Mouse (Mus musculus): ENCODE results near the gene Nedd9.
A peak's percentile ranks its signal among the peaks of the same experiment; 100 is the strongest.

Gene Nedd9

DNA sequence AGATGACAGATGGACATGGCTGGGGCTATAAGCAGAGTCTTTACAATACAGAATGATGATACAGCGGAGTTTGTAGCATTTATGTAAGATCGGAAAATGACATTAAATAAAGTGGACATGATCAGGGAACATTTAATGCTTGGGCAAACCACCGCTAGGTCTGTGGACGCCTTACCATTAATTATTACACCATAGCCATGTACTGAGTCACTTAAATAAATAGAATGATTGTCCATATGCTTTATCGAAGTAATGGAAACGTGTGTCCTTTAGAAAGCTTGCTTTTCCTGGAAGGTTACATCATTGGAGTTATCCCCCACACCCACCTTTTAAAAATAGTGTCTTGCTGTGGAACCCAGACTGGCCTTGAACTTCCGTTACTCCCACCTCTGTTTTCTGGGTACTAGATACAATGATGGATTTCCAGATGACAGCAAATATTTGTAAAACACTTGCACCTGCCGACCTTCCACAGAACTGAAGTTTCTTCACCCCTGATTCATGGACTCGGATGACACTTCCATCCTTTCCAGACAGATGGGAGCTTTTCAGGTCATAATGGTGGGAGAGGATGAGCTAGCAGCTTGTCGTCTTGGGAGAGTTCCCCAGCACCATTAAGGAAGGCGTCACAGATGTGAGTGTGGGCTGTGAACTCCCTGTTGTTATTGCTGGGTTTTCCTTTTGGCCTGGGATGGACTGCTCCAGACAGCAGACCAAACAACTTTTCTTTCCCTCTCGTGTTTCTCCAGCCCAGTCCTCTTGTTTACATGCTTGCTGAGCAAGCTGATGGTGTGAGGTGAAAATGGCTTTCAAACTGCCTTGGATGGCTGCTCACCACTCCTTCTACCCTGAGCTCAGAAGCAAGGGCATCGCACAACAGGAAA, 76.7 kb downstream of the Nedd9 start:
- DNase-seq (ENCODE audit: low spot score in 2 of 2), result no peak

DNA sequence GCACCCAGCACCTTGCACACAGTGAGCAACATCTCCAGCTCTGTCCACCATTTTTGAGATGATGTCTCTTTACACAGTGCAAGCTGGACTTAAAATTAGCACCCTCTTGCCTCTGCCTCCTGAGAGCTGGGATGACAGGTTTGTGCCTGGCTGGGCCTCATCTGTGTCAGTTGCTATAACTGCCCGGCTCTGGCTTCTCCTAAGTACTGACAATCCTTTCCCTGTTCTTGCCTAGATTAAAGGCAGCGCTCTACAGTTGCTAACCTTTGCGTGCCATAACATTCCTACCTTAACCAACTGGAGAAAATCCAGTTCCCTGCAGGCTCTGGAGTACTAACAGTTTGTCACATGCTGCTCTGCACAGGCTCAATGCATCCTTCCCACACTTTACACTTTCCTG, 77.9 kb downstream of the Nedd9 start:
- no peak for DNase-seq (ENCODE audit: low spot score in 2 of 2)

DNA sequence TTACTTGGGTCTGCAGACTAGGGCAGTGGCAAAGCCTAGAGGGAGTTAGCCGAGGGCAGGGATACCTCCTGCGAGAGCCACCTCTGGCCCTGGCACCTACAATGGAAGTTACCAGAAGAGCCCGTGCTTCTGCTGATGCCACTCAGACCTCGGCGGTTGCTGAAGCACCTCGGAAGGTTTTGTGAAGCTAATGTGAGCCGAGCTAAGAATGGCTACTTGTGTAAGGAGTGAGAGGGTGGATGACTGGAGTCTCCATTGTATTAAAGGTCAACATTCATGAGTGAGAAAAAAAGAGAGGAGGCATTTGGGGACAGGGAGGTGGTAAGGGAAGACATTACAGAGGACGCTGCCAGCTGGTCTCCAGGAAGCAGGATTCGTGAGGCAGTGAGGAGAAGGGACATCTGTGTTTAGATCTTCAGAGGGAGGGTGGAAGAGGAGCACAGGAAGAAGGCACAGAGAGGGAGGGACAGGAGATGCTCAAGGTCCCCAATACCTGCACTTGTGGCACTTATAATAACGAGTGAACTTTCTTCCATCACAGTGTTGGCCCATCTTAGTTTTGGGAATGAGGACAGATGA, 78.7 kb downstream of the Nedd9 start:
- DNase-seq (ENCODE audit: low spot score in 2 of 2), result no peak

DNA sequence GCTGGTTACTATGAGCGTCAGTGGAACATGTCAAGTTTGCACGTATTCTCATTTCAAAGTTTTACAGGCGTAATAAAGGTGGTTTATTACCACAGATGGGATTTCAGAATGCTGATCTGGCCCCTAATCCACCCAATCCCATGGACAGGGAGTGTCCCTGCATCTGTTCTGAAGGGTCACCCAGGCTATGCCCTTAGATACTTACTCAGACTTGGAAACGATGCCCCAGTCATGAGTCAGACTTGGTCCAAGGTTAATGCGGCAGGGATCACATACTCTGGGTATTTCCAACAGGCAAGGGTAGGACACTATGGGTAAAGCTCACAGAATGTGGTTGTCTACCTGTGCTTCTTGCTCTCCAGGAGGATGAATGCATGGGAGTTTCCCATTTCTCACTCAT, 82.2 kb downstream of the Nedd9 start:
- DNase-seq (ENCODE audit: low spot score in 2 of 2), result no peak

DNA sequence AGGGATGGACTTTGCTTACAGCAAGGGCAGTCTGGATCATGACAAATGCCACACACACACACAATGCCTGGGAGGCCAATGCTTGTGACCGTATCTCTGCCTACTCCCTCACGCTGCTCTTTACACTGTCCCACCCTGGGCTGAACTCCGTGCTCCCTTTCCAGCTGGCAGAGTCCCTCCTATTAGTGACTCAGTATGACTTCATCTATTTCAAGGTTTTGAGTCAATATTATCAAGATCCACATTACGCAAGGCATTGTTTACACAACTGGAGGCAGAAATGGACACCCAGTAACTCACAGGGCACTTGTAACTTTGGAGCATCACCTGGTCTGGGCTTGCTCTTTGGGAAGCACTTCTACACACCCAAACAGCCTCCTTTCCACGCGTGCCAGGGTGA, 83.3 kb downstream of the Nedd9 start:
- DNase-seq (ENCODE audit: low spot score in 2 of 2), result no peak

DNA sequence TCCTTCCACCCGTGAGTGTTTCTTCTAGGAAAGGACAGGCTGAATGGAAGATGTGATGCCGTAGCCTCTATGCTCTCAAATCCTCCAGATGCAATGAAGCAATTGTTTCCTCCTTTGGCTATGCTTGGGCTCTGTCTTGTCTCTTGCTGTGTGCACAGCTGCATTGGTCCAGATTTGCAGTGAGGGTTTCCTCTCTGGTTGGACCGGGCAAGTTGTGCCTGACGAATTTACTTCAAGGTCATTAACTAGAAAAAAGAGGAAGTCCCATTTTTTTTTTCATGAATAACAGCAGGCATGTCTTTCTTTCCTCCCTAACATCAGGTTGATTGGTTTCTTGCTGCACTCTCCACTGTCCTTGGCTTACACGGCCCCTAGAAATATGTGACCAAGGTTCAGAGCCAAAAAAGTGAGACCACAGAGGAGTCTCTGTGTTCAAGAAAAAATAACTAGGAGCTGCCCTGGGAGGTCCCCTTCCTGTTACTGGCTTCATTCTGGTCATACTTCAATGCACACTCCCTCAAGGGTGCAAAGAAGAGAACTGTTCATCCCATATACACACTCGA, 84.6 kb downstream of the Nedd9 start:
- peak in 1 of 2 experiments; percentile 8 for DNase-seq (ENCODE audit: low spot score in 2 of 2)

DNA sequence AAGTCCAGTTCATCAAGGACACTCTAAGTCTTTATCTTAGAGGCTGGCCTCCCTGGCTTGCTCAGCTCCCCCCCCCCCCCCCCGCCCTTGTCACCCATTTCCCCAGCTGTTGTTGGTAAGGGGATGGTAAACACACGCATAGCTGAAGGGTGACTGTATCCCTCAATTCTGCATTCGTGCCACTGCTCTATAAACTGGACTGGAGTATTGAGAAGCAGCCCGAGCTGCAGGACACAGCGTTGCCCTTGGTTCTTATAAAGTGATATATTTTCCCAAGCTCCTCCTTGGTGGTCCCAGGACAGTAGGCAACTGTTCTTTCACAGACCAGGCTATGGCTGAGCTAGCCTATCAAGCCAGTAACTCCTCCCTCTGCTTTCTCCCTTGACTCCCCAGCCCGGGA, 85.4 kb downstream of the Nedd9 start:
- no peak for DNase-seq (ENCODE audit: low spot score in 2 of 2)

DNA sequence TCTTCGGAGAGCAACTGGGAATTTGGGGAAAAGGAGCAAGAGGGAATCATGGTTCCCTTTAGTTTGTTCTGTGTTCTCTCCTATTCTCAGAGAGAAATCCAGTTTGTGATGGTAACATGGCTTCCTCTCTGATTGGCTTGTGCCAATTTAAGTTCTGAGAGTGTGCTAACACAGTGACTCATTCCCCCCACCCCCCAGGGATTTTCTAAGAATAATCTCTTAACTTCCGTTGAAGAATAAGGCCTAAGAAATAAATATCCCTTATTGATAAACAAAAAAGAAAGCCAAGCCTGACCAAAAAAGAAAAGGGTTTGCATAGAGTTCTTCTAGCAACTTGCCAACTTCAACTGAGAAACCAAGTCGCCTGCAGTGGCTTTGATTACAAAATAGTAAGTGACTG, 86.9 kb downstream of the Nedd9 start:
- no peak for DNase-seq (ENCODE audit: low spot score in 2 of 2)

DNA sequence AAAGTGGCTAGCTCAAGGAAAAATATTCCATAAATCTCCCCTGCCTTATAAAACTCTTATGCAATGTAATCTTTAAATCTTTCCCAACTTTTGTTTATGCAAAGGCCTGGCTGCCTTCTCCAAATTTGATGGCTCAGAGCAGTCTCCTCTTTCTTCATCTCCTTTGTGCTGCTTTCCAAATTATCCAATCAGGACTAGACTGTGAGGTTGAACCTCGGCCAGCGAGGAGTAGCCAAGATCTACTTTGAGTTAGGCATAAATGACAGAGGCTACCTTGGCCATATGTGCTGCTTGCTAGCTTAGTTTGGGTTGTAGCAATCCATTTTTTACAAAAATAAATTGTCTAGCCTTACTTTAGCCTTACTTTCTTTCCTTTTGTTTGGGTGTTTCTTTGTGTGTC, 95.0 kb downstream of the Nedd9 start:
- DNase-seq (ENCODE audit: low spot score in 2 of 2), result no peak

DNA sequence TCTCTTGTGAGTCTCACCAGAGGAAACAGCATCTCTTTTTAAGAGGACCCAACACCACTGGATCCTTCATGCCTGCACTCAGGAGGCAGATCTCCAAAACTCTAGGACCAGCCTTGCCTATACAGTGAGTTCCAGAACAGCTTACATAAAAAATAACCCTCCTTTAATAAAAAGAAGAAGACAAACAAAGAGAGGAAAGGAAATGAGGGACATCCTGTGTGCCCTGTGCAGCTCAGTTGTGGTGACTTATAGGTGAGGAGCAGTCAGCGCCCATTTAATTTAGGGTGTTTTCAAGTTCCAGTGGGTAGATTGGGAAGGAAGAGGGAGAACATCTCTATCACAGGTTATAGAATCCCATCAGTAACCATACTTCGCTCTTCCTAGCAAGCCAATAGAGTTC, 96.5 kb downstream of the Nedd9 start:
- DNase-seq (ENCODE audit: low spot score in 2 of 2), result no peak

DNA sequence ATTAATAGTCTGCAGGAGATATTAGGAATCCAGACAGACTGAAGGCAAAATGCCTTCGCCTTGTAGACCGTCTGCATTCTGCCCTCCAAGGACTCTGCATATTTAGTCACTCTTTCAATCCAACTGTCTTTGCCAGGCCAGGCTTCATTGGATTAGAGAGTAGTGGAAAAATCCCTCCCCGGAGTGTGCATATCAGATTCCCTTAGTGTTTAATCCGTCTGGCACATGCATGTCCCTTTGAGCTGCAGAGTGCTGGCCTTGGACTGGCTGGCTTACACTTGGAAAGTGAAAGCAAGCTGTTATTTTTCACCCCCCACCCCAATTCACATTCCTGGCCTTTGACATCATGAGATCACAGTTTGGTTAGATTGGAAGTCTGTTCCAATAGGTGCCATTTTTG, 100.6 kb downstream of the Nedd9 start:
- no peak for DNase-seq (ENCODE audit: low spot score in 2 of 2)

DNA sequence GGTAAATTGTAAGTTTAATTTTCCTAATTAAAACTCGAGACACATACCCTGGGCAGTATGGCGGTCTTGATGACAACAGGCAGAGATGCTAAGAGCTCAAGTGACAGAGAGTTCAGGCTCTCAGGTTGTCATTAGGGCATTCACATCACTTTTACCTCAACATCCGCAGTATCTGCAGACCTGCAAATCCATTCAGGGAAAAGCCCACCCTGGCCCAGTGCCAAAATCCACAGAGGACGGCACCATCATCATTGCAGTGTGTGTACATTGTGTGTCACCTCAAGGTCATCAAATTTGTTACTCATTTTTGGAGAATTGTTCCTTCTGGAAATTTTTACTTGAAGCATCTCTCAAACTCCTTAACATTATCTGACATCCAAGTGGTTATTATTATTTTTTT, 102.3 kb downstream of the Nedd9 start:
- no peak for DNase-seq (ENCODE audit: low spot score in 2 of 2)

DNA sequence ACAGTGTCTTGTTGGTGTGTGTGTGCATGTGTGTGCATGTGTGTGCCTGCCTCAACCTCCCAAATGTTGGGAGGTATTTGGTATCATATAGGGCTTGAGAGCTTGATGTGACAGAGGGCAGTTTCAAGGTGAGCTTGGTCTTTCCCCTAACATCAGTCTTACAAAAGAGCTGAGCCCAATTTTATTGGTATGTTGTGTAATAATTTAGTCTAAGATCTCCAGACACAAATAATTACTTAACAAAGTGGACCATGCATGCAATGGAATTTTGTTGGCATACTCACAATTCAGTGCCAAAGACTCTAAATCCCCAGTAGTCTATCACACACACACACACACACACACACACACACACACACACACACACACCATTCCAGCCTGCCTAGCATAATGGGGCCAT, 104.5 kb downstream of the Nedd9 start:
- DNase-seq (ENCODE audit: low spot score in 2 of 2), result no peak

DNA sequence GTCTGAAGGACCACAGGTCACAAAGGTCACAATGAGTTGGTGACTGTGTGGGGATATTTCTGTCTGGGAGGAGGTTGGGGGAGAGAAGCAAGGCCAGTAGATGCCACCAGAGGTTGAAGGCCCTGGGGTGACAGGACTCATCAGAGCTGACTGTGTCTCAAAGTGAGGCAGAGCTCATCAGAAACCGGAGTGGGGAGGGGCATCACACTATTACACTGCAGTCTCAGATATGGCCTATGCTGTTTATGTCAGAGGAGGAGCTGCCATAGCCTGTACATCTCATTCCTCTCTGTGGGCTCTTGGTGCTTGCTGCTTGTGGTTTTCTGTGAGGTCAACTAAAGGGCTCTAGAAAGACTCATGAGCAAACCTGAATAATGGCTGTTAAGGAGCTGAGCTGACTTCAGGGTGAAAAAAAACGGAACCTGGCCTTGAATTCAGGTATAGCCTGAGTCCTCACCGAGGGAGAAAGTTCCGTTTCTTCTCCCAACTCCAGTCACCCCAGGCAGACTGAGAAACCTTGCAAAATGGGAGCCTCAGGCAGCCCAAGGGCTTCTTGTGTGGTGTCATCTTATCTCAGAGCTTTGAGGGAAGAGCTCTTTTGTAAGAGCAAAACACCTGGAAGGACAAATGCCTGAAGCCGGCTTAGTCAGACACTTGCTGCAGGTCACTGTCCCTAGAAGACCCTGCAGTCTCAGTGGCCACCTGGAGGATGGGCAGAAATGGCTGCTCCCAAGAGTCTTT, 105.2 kb downstream of the Nedd9 start:
- no peak for DNase-seq (ENCODE audit: low spot score in 2 of 2)

DNA sequence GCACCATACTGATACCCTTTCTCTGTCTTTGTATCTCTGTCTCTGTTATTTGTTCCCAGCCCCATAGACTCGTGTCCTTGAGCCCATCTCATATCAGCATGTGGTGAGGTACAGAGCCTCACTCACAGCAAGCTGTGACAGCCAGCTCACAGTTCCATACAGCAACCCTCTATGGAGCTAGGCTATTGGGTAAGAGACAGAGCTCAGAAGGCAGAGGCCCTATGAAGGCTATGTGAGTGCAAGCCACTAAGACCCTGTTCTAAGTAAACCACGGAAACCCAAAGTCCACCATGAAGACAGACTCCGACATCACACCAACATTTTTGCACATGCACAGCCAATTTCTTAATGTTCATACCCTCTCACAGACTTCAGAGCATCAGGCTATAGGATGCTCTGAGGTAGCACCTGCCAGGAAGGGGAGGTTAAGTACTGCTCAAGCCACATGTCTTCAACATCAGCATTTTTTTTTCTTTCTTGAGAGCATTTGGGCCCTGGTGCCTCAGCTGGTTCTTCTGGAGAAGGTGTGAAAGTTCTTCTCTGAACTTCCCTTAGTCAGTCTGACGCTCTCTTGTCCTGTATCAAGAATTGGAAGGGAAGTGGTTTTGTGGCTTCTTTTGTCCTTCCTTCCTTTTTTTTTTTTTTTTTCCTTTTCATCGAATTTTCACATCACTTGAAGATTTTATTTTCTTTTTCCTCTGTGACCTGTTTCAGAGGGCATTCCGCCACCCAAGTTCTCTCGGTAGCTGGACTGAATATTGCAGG, 105.9 kb downstream of the Nedd9 start:
- DNase-seq (ENCODE audit: low spot score in 2 of 2), result no peak

DNA sequence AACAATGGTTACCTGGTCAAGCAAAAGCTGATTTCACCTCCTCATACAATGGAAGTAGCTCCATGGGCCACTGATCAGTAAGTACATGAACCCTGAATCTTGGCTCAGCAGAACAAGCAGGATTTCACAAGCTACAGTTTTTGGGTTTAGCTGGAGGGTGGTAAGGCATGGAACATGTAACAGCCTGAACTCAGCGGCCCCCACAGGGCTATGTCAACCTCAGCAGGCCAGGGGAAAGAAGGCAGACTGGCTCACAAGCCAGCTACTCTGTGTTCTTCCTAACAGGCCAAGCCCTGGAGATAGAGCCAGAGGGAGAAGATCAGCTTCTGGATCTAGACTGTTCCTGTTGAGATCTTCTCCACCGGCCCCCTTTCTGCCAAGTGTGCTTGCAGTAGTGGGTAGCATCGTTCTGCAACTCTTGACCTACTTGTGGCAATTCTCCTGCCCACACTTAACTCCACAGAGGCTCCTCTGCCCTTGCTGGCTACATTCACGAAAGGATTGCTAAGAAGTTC, 107.2 kb downstream of the Nedd9 start:
- DNase-seq (ENCODE audit: low spot score in 2 of 2), result no peak

DNA sequence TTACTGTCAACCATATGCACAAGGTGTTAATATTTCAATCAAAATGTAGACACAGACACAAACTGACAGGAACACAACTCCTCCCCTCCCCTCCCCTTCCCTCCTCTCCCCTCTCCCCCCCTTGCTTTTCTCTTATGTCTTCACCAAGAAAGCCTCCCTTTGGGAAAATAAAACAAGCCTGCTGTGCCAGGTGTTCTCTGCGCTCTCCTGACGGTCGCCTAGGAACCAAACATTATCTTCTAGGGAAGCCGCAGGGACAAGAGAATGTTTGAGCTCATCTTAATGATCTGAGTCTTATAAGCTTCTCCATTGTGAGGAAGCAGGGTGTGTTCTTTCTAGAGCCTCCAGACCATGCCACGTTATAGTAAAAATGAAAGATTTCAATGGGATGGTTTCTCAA, 108.7 kb downstream of the Nedd9 start:
- no peak for DNase-seq (ENCODE audit: low spot score in 2 of 2)

DNA sequence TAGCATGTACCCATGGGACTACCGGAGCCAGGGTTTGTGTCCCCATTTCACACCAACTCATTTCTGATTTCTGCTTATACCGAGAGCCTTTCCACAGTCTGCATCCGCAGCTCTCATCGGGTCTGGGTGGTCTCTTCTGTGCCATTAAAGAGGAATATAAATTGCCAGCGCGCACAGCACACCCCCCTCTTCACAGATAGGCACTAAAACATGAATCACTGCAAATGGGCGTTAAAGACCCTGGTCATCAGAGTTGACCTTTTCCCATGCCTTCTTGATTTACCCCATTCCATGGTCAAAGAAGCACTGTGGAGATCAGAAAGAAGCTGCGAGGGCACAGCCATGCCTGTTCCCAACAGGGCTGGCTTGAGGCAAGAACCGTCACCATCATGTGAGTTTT, 109.3 kb downstream of the Nedd9 start:
- DNase-seq (ENCODE audit: low spot score in 2 of 2), result no peak

DNA sequence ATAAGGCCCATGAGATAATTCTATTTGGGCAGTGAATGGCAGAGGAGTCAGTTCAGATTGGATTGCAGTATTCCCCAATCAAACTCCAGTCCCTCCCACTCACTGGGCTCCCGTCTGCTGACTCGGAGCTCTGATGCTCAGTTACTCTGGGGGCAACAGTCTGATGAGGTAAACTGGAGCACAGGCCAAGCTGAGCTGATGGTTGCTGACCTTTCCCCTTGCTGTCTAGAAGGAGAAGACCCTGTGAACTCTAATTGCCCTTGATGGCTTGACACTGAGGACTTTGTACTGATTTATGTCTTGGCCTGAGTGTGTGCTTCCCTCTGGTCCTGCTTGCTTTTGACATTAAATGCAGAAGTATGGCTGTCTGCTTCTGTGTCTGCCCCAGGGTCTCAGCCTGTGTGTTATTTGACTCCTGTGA, 110.1 kb downstream of the Nedd9 start:
- no peak for DNase-seq (ENCODE audit: low spot score in 2 of 2)

DNA sequence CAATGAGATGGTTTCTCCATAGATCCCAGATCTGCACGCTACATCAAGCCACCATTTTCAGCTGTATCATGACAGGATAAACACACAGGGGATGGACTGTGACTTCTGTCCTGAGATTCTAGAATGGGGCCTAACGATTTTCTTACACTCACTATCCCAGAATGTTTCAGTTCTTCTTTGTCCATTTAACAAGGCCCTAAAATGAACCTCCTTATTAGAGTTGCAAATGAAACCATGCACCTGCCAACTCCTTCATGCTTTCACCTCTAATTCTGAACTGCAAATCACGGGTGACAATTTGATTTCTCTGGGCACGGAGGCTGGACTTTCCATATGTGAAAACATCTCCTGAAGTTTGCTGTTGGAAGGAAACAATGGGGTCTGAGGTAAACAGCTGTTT, 111.1 kb downstream of the Nedd9 start:
- no peak for DNase-seq (ENCODE audit: low spot score in 2 of 2)

DNA sequence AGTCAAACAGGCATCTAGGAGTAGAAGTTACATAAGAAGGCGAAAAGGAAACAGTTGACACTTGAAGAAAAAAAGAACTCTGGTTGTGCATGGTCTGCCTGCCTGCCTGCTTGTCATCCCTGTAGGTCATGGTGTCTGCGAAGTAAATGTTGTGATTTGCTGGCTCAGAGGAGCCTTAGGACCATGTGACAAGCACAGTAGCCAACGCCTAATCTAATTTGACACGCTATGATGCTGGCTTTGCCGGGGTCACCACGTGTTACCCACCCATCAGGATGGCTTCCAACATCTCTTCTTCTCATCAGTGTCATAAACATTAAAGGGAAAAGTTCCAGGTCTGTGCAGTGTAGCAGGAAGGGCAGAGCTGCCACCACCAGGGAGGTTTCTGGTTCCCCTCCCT, 111.5 kb downstream of the Nedd9 start:
- no peak for DNase-seq (ENCODE audit: low spot score in 2 of 2)

DNA sequence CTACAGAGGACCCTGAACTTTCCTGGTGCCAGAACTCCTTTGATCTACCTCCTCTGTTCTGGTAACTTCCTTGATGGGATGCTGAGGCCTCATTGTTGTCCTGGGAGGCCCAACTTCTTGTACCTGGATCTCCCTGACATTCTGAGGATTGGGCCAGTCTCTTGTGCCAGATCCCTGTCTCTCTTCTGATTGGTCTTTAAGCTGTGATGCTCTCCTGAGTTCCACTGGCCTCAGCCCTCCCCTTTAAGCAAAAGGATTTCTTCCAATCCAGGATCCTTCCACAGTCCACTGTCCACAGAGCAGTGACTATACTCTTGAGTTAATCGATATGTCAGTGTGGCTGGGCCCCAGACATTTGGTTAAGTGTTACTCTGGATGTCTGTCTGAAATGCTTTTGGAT, 112.3 kb downstream of the Nedd9 start:
- DNase-seq (ENCODE audit: low spot score in 2 of 2), result no peak

Measured in spleen, postnatal 14 days (tissue).